8 mouse cellular contexts compared by ENCODE assay signal in the genomic region with DNA sequence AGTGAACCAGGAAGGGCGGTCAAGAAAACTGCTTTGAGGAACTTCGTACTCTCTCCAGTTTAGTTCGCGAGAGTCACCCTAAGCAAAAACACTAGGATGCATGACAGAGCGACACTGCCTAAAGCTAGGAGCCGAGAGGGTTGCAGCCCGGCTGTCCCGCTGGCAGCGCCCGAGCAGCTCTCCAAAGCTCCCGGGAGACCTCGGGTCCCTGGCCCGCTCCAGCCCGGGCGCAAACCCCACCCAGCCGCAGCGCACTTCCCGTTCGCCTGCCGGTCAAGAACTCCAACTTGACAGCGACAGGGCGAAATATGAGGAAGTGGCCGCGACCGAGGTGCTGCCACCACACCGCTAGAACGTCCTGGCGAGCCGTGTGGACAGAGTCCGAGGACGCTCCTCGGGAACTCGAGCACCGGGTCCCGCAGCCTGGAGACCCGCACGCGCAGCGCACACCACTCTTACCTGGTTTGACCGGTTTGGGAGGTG. TPM values are rescaled to one million over a fixed set of nuclear protein-coding genes. Genes with fewer than 3 reads are reported as not detected.
DNase-seq lines count a peak whose midpoint lies in the region; ATAC-seq lines count a peak whose summit lies in the region.

No protein-coding gene starts in this region.

- no peaks in the 10 kb centered on the region for H3K27me3 ChIP-seq in hindbrain, embryonic 11.5 days (ENCODE audit: control insufficient read depth, insufficient read depth, low read length)

- no peaks in the 10 kb centered on the region for H3K4me1 ChIP-seq in hindbrain, embryonic 11.5 days (replicated peaks; ENCODE audit: control insufficient read depth, insufficient read depth, low read length)

- H3K27ac ChIP-seq in hindbrain, embryonic 11.5 days (ENCODE audit: low read depth, low read length): peak overlapping the region; percentile 65

- peak overlapping the region; percentile 76 for H3K4me3 ChIP-seq in hindbrain, embryonic 11.5 days (ENCODE audit: low read depth, low read length)

- H3K4me2 ChIP-seq in hindbrain, embryonic 11.5 days (replicated peaks; ENCODE audit: low read depth, low read length): peak overlapping the region; percentile 81

- no peaks in the 10 kb centered on the region for H3K9me3 ChIP-seq in hindbrain, embryonic 11.5 days (ENCODE audit: control insufficient read depth, low read length)

- DNase-seq in CD8-positive naive resting alpha-beta T cell, adult 2 months (ENCODE audit: low read depth in 2 of 2, low spot score in 2 of 2): peak; percentile 14 to 32
- peak; percentile 83 for DNase-seq in adrenal gland, postnatal 14 days
- no peak for DNase-seq in hindbrain, embryonic 11.5 days (ENCODE audit: low spot score)
- DNase-seq in layer of hippocampus, postnatal 10 days (ENCODE audit: low spot score in 2 of 2): peak; percentile 46 to 59
- DNase-seq in lung, postnatal 14 days: peak; percentile 78
- DNase-seq in ovary, postnatal 14 days (ENCODE audit: low spot score): peak; percentile 43
- DNase-seq in urinary bladder, adult 2 months (ENCODE audit: low spot score): peak; percentile 61

- H3K36me3 ChIP-seq in hindbrain, embryonic 11.5 days (ENCODE audit: control insufficient read depth, insufficient read depth, low read length): no peaks in the 10 kb centered on the region

- ATAC-seq in frontal cortex, adult (ENCODE audit: low TSS enrichment): peak; percentile 48
- ATAC-seq in hindbrain, embryonic 11.5 days (ENCODE audit: low FRiP score): peak; percentile 74

- H3K9ac ChIP-seq in hindbrain, embryonic 11.5 days (ENCODE audit: low read depth, low read length): peak overlapping the region; percentile 70

- under 1% methylated on average over 40 of the region's 40 CpGs for WGBS in hindbrain, embryonic 11.5 days

RNA-seq across cellular contexts. Expression of a gene that starts 0.4 kb away (rescaled TPM):
- 100 and 106 TPM in 2 replicates for total RNA-seq in adrenal gland, postnatal 14 days (2021)
- polyA plus RNA-seq in hindbrain, embryonic 11.5 days (2014; fragmentation: Nextera tagmentation; extraction: Ambion mirVana): 49.4 and 55.5 TPM in 2 replicates
- total RNA-seq in layer of hippocampus, postnatal 10 days (2021): 10 to 100 TPM; 30.6 to 38.2 TPM
- 85.0 and 103 TPM in 2 replicates for polyA plus RNA-seq in urinary bladder, adult 2 months (2012; rRNA removed)

RNA-seq across cellular contexts. Expression of a gene that starts 0.5 kb away (rescaled TPM):
- 8.8 and 13.6 TPM in 2 replicates for total RNA-seq in adrenal gland, postnatal 14 days (2021)
- polyA plus RNA-seq in hindbrain, embryonic 11.5 days (2014; fragmentation: Nextera tagmentation; extraction: Ambion mirVana): 6.4 and 8.8 TPM in 2 replicates
- total RNA-seq in layer of hippocampus, postnatal 10 days (2021): 1 to 10 TPM; 7.4 to 8.0 TPM
- 12.6 and 14.7 TPM in 2 replicates for polyA plus RNA-seq in urinary bladder, adult 2 months (2012; rRNA removed)

RNA-seq across cellular contexts. Expression of a gene that starts 39.4 kb away (rescaled TPM):
- 23.5 and 27.8 TPM in 2 replicates for total RNA-seq in adrenal gland, postnatal 14 days (2021)
- polyA plus RNA-seq in hindbrain, embryonic 11.5 days (2014; fragmentation: Nextera tagmentation; extraction: Ambion mirVana): 25.1 and 30.9 TPM in 2 replicates
- 10 to 100 TPM; 11.4 to 11.6 TPM for total RNA-seq in layer of hippocampus, postnatal 10 days (2021)
- 9.8 and 10.1 TPM in 2 replicates for polyA plus RNA-seq in urinary bladder, adult 2 months (2012; rRNA removed)
